Mouse (Mus musculus): ENCODE data around the gene Prcd.
"Not testable (repeated sequence)": the region's sequence is repeated elsewhere in the genome, so short reads cannot be mapped to it uniquely, and the experiment has no call there.

Prcd gene

DNA sequence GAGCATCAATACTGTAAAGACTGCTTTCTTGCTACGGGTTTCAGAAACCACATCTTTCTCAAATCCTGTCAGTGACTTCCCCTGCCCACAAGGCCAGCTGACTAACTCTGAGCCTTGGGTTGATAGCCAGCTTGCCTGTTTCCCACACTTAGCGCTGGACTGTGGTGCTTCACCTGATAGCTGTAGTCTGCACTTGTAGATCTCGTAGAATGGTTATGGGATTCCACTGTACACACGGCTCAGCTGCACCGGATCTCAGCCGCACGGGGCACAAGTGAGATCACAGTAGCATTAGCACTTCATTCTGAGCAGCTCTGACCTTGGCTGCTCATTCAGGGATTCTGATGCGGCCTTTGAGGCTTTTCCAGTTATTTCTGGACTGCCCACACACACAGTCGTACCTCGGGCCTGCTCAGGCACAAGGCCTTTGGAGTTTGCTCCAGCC is 15.1 kb downstream of the Prcd start:
- no peak for DNase-seq (ENCODE audit: low read depth, low spot score)

DNA sequence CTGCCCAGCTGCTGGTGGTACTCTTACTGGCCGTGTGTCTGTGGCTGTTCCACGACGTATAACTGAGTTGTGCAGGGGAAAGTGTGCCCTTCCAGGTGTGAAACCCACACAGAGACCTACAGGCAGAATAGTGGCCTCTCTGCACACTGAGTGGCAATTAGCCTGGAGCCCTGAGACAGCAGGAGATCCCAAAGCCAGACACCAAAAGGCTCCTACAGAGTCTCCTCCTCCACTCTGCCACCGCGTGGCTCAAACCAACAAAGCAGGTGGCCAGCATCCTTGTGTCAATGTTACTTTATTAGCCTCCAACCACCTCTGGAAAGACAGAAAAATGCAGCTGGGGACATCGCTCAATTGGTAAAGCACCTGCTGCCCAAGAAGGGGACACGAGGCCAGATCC is 15.5 kb downstream of the Prcd start:
- DNase-seq (ENCODE audit: low read depth, low spot score), result no peak

DNA sequence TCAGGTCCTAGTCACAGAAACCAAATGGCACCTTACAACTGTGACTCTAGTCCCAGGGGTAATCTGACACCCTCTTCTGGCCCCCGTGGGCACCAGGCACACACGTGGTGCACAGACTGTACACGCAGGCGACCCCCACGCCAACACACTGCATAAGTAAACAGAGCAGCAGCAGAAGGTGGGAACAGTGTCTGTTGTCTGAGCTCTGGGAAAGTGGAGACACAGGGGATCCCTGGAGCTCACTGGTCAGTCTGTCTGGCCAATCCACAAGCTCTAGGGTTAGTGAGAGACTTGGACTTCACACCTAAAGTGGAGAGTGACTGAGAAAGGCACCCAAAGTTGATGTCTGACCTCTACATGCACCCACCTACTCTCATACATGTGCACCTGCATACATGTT is 16.0 kb downstream of the Prcd start:
- no peak for DNase-seq (ENCODE audit: low read depth, low spot score)

DNA sequence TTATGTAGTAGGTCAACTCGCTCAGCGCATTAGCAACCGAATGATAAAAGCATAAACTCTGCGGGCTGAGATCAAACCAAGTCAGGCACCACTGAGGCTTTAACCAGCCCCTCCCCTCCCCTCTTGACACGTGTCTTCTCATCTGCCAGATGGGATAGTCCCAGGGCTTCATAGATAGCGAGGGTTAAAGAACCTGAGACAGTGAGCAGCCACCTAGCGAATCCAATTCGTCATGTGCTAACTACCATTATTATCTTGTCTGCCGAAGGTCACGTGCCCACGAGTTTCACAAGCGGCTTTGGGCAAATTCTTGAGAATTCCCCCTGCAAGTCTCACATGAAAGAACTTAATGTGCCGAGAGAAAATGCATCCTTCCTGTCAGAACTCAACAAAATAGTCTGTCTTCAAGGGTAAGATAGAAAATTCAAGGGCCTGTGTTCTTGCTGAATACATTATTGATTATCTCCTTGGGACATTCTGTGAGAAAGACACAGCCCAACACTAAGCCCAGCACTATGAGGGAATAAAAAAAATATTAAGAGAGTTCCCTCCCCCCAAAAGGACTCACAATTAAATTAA is 16.5 kb downstream of the Prcd start:
- no peak for DNase-seq (ENCODE audit: low read depth, low spot score)

DNA sequence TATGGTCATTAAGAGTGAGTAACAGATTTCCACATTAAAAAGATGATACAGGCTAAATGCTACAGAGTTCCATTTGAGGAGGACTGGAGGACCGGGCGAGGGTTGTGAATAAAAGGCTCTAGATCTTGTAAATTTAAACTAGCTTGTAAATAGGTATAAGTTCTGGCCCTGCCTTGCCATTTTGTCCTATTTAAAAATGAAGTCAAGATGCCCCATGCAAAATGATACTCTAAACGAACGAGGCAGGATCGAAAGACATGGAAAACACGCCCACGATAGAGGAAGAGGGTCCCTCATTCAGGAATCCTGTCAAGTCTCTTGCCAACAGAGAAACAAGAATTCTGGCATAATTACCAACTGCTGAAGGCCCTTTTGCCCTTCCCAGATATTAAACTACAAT is 17.1 kb downstream of the Prcd start:
- no peak for DNase-seq (ENCODE audit: low read depth, low spot score)

DNA sequence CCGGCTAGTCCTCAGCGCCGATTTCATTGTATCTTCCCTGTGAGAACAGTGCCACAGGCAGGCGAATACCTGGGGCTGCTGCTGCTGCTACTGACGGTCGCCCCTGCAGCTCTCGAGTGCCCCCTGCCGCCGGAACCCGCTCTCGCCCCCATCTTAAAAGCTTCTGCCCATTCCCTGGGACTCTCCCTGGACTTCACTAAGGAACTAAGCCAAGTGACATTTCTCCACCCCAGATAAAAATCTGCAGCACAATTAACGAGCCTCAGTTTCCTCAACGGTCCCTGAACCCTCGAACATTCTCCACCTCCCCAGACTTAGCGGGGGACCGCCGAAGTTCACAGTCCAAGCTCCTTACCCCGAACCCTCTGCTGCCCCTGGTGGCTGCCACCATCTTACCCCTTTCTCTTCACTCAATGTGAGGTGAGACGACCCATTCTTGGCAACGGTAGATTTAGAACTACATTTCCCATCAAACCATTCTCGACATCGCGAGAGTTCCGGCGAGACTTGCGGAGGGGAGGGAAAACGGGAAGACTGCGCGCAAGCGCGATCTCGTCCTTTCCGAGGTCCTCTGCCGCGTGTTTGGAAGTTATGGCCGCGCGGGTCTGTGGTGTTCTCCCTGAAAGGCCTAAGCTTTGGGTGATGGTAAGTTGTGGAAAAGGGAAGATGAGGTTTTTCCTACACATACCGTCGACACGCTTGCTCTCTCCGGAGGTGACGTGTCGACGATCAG is 17.9 kb downstream of the Prcd start:
- DNase-seq (ENCODE audit: low read depth, low spot score), result peak; percentile 99

DNA sequence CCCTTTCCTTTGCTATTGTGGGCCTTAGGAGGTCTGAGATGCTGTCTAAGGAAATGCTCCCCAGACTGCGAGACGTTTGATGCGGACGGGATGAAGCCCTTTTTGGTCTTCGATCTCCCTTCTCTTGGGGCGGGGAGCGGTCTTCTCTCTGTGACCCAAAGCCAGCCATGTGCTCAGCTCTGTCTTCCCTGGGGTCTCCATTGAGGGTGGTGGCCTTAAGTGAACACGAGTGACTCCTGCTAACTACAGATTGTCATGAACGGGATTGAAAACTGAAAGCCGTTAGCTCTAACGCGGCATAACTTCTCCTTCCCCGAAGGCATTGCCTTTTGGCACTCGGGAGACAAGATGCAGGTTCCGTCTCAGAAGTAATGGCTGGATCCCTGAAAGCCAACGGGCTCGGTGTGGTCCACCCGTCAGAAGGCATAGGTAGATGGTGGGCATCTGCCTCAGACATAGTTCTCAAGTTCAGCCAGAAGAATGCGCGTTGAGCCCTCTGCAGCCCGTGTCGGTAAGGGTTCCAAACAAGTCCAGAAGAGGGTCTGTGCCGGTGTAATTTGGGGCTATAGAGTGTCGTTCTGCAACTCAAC is 18.6 kb downstream of the Prcd start:
- DNase-seq (ENCODE audit: low read depth, low spot score), result no peak

DNA sequence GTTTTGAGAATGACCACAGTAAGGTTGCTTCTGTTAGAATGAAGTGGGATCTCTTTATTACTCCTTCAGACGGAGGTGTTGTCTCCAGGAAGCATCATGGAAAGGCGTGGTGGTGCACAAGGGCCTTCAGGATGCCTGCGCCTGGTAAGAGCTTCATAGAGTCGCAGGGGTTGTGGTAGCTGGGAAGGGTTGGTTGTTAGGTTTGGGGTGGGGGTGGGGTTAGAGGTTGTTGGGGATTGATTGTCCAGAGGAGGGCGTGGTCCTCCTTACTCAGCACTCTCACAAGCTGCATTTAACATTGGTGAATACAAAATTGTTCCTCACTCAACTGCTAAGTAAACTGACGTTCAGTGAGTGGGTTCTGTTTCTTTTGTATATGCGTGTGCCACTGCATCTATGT is 19.3 kb downstream of the Prcd start:
- DNase-seq (ENCODE audit: low read depth, low spot score), result no peak

DNA sequence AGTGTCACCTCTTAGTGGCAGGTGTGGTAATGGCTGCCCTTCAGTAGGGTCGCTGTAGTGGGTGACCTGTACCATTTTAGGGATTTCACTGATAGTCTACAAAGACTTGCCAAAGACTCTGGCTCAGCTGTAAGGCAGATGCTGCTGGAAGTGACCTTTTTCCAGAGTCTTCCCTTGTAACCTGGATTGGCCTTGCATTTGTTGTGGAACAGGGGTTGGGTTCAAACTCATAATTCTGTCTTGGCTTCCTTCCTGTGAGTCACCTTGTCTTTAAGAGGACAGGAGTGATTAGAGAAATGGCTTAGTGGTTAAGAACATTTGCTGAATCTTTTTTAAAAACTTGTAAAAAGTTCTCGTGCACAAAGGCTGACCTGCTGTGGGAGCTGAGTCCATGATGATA is 20.1 kb downstream of the Prcd start:
- no peak for DNase-seq (ENCODE audit: low read depth, low spot score)

DNA sequence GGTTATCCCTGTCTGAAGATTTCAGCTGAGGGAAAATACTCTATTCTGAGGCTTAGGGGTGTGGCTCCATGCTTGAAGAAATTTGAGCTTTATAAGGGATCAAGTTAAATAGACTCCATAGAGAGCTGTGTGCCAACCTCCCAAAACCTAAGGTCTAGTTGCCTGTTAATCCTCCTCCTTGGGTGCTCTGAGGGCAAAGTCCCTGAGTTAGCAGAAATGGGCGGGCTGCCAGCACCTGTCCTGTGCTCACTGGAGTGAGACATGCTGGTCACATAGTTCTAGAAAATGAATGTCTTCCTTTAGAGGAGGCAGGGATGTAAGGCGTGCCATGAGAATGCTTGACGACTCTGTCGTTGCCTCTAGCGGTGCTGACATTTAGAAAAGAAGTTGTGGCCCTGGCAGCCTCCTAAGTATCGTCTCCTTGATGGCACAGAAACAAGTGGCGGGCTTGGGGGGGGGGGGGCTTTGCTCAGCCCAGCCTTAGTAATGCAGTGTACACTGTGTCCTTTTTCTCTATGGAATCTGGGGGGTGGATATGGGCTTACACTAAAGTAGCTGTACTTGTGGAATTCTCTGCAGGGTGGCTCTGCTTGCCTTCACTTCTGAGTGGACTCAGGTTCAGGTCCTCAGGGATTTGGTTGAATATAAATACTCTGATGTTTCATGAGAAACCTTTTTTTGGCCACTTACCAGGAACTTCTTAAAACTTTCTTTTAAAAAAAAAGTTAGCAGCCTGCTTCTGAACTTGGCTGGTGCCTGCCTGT is 21.5 kb downstream of the Prcd start:
- no peak for DNase-seq (ENCODE audit: low read depth, low spot score)

DNA sequence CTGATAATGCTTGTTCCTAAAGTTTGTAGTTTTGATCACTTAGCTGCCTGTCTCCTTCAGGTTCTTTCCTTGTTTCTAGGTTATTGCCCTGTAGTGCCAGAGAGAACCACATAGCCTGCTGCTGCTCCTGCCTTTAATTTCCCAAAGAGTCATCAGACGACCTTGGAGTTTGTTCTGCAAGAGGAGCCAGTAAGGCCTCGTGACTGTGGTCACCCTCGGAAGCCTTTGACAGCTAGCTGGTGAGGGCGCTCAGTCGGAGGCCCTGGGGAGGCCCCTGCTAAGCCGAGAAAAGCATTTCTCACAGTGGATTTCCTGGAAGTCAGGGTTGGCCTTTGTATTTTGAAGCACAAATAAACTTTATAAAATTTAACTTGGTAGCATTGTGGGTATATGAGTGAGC is 22.1 kb downstream of the Prcd start:
- not testable (repeated sequence) for DNase-seq (ENCODE audit: low read depth, low spot score)

DNA sequence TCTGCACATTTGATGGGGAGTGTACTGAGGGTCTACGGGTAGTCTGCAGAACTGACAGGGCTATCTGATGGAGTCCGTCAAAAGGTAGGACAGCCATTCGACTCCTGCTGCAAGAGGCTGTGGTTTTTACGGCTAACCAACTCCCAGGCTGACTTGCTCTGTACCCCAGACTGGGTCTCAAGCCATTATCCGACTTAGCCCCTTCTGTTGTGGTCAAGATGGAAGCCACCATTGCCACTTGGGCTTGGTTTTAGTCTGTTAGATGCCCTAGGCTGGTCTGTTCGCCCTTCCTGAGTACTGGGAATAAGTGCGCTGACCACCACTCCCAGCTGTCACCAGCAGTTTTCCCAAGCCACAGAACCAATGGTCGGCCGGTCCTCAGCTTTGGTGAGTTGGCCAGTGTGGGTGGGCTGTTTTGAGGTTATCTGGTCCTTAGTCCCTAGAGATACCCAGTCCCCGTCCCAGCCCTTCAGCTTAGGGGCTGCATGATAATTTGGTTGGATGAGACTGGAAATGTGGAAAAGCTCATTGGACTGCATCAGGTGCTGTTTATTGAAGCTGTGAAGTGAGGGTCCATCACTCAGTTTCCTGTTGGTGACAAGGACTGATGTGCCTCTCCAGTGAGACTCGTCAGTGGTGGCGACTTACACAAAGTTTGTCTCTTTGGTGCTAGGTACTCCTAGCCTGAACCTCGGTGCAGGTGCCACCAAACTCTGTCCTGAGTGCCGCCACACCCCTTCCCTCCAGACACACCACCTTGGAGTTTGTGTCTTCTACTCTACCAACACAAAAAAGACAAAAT is 23.0 kb downstream of the Prcd start:
- no peak for DNase-seq (ENCODE audit: low read depth, low spot score)

DNA sequence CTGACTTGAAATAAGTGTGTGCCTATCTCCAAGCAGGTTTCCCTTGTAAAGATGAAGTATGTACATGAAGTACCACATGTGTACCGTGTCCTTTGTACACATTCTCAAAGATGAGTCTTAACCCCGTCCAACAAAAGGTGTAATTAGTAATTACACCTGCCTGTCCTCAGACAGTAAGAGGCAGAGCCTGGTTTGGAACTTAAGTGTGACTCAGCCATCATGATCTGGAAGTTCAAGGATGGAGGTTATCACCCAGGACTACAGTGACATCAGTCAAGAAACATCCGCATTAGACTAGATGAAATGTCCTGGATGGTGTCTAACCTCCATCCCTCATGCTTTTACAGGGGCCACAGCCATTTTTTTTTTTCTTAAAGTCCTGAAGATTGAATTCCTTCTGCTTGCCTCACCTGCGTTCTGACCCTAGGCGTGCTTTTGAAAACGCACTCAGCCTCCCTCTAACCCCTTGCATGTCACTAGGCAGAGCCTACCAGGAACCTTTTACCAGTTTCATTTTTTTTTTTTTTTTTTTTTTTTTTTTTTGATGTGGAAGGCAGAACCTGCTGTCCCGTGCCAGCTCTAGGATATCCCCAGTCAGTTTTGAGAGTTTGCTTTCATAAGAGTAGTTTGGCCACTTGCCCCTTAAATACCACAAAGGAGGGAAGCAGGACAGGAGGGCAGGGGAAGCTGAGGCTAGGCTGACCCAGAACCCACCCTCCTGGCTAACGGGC is 24.5 kb downstream of the Prcd start:
- DNase-seq (ENCODE audit: low read depth, low spot score), result no peak

DNA sequence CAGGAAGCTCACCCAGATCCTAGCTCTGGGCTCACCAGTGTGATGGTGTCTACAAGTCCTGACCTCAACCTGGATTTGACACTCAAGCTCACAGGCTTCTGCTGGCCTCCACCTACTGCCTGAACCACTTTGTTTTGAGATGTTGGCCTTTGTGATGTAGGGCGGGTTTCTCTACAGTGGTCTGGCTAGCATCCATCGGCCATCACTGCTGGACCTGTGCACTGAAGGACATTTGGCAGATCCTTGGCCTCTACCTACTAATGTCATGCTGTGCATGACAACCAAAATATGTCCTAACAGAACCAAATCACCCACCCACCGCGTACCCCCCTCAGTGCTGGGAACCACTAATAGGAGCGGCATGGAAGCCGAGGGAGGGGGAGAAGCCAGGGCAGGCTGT is 25.8 kb downstream of the Prcd start:
- no peak for DNase-seq (ENCODE audit: low read depth, low spot score)

DNA sequence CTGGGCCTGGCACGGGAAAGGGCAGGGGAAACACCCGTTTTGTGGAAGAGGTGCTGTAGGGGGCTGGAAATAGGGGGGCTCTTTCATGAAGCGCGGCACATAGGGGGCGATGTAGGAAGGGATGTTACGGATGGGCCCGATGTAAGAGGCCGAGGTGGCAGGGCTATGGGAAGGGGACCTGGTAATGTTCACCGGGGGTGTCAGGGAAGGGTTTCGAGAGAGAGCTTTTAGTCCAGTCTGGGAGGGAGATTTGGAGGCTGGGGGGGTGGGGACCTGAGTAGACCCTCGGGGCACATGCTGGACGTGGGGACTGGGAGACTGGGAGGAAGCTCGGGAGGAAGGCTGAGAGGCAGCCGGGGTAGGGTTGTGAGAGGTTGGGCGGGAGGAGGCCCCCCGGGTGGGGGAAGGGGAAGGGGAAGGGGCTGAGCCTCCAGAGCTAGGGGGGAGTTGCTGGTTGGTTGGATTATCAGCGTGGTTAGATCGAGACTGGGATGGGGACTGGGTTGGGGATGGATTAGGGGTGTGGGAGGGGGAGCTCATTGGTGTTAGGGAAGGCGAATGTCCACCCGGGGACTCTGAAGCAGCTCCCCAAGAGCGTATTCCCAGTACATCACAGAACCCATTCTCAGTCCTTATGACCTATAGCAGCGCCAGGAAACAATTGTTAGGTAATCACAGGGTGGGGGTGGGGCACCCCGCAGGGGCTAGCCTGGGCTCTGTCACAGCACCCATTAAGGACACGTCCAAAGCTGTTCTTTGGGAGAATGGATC is 27.2 kb downstream of the Prcd start:
- DNase-seq (ENCODE audit: low read depth, low spot score), result no peak

DNA sequence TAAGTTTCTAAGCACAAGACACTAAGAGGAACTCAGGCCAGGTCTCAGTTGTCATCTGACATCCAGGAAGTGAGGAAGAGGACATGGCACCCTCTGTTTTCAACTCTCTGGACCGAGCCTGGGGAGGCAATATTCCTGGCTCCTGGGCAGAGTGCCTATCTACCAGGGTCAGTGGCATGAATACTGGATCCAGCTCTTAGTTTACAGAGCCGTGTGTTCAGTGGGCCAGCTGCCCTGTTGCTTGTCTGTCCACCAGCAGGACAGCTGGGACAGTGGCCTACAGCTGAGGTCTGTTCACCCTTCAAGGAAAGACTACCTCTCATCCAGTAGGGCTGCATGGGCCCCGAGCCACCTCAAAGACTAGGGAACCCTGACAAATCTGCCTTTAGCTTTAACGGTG is 27.8 kb downstream of the Prcd start:
- DNase-seq (ENCODE audit: low read depth, low spot score), result no peak

DNA sequence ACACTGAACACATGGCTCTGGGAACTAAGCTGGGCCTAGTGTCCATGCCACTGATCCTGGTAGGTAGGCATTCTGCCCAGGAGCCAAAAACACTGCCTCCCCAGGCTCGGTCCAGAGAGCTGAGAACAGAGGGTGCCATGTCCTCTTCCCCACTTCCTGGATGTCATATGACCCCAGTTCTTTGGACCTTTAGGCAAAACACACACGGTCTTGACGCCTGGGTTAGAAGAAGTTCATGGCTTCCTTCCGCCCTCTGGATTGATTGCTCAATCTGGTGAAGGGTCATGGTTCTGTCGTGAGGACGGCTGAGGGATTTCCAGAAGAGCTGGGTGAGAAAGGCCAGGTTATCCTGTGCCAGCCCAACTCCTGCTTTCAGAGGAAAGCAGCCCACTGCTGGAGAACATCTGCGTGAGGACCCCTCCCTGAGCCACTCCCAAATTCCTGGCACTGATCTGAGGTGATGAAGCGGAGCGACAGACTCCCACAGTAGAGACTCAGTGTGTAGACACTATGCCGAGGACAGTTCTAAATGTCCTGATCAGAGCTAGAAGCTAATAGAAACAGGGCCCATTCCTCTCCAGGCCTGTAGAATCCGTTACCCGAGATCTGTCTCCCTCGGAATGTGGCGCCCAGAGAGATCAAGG is 29.3 kb downstream of the Prcd start:
- DNase-seq (ENCODE audit: low read depth, low spot score), result no peak

DNA sequence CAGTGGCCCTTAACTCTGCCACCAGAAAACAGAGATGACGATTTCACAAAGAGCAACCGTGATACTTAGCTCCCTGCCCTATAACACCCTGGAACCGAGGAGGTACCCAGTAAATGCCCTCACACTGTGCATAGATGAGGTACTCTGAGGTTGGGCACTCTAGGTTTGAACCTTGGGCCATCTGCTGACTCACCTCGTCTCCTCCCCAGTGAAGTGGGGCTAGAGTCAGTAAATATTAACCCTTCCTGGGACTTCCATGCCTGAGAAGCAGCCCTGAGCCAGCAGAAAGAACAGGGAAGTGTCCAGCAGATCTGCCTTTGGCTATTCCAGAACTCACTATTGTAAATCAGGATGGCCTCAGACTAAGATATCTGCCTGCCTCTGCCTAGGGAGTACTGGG is 30.4 kb downstream of the Prcd start:
- no peak for DNase-seq (ENCODE audit: low read depth, low spot score)

DNA sequence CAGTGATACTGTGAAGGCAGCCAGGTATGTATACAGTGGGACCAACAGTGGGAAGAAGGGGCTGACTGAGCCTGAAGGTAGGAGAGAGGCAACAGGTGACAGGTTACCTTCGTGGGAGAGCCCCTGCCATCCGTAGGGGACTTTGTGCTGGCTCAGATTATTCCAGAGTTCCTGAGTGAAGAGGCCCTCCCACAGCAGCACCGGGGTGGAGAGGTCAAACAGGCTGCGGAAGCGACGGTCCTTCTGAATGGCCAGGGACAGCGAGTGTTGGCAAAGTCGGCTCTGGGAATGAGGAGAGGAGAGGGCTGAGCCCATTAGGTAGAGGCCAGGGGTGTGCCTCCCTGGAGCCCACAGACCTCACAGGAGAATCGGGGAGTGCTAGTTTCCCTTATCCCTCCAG is 32.4 kb downstream of the Prcd start:
- no peak for DNase-seq (ENCODE audit: low read depth, low spot score)

DNA sequence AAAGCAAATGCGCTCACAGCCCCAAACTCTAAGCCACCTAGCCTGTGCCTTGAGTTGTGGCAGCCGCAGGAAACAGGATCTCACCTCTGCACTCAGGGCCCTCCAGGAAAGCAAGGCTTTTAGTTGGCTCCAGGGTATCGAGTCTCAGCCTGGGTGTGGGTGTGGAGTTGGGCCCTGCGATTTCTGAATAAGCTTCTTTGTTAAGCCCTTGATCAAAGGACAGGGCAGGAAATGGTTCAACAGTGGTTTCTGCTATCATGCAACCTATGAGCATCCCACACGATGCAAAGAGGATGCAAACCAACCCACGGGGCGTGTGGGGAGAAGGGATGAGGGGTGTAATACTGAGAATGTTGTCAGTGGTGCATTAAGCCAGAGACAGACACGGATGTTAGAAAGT is 34.6 kb downstream of the Prcd start:
- DNase-seq (ENCODE audit: low read depth, low spot score), result no peak

Measured in embryo, embryonic 11.5 days (tissue).